Mouse (Mus musculus) olfactory bulb, adult 2 months (tissue): ENCODE data around the gene Scfd2.

Experiments
- CTCF ChIP-seq: fragments of 200-500 bp; IDR thresholded peaks from 2 replicates; pipeline ENCODE4 v1.5.1; 2012; ENCODE audit warnings: low read depth, mild to moderate bottlenecking, low read length, moderate library complexity; ENCODE audit not compliant: insufficient read depth
- POLR2A ChIP-seq: fragments of 200-500 bp; IDR thresholded peaks from 2 replicates; pipeline ENCODE4 v1.6.1; 2012; ENCODE audit warnings: mild to moderate bottlenecking, low read depth, low read length, moderate library complexity; ENCODE audit not compliant: insufficient read depth

DNA sequence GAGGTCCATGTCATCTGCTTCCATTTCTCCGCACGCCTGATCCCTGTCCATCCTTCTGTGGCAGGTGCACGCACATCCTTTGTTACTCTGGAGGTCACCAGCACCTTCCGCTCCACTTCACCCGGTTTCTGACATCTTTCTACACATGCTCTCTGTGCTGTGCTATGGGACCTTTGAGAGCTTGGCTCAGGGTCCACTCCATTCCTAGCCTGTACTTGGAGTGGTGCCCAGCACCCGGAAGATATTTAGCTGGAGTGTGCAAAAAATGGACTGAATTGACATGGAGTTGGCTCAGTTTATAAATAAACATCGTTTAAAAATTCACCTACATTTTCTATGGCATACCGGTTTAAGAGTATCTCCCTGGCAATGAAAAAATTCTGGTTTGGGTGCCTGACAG is 250.1 kb downstream of the Scfd2 start:
- no peak for TF ChIP-seq CTCF
- no peak for TF ChIP-seq POLR2A
